Mouse (Mus musculus): Measurements from ENCODE around the gene Ap2a1. TPM values are rescaled to one million over a fixed set of nuclear protein-coding genes. Genes with fewer than 3 reads are reported as not detected.
A peak's percentile ranks its signal among the peaks of the same experiment; 100 is the strongest.

Gene Ap2a1
- polyA plus RNA-seq (2012; rRNA removed): 323 and 343 TPM in 2 replicates

DNA sequence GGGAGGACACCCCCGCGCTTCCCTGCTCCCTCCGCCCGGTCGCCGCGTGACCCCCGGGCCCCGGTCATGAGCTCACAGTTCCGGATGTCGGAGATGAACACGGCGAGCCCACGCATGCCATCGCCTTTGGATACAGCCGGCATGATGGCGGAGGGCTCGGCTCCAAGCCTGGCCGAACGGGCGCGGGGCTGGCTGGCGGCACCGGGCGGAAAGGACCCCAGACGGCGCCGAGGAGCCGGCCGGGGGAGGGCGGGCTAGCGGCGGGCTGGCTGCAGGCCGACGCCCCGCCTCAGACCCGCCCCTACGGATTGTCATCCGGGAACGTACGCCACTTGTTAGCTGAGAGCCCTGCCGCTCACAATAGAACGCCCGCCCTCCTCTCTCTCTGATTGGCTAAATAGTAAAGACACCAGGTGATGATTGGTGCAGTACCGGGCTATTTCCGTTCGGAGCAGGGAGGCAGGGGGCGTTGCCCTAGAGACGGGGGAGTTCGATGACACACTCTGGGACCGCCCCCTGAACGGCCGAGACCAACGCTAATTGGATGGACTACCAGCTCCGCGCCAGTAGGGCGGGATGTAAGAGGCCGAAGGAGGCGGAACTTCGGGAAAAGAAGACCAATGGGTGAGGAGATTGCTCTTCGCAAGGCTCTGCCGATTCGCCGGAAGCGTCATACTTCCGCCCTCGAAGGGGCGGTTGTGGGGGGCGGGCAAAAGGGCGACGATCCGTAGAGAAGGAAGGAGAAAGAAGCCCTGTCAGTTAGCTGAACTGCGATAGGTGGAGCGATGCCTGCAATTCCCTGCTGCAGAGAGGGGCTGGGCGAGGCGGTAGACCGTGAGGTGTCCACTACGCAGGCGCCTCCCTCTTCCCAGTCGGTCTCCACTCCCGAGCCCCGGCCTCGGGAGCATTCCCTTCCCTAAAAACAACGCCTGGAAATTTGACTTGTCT, at the start of gene Ap2a1:
TSS of gene Ap2a1 (minus strand) at position 293 of the 948 bp plus-strand sequence.
- no peaks in the 10 kb centered on the region for H3K36me3 ChIP-seq (ENCODE audit: control insufficient read depth, insufficient read depth, low read length)
- peaks cover 2% of the 10 kb centered on the region for H3K4me1 ChIP-seq (ENCODE audit: control insufficient read depth, insufficient read depth, low read length)
- no peaks in the 10 kb centered on the region for H3K27me3 ChIP-seq (ENCODE audit: control insufficient read depth, insufficient read depth, low read length)
- H3K27ac ChIP-seq (ENCODE audit: control insufficient read depth, insufficient read depth, low read depth, low read length): peak within 1 kb of the TSS; percentile 91
- TF ChIP-seq CTCF (IDR thresholded peaks at IDR 0.05; ENCODE audit: control insufficient read depth, insufficient read depth, insufficient replicate concordance, low read depth, low read length) (no peak), POLR2A (IDR thresholded peaks at IDR 0.05; ENCODE audit: control insufficient read depth, low read depth, low read length) (peak; percentile 73)
- peak within 1 kb of the TSS; percentile 89 for H3K4me3 ChIP-seq (ENCODE audit: control insufficient read depth, low read depth, low read length)

DNA sequence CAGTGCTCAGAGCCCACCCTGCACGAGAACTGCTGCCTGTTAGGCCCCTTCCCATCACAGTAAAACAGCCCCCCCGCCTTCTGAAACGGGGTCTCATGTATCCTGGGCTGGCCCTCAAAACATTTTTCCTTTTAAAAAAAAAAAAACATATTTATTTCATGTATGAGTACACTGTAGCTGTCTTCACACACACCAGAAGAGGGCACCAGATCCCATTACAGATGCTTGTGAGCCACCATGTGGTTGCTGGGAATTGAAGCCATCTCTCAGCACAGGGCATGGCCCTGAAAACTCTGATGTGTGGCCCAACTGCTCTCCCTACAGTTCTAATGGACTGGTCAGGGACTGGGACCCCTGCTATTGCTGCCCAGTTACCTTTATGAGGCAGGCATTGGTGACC, 49.0 kb upstream of the Ap2a1 start:
- no peaks in the 10 kb centered on the region for H3K27me3 ChIP-seq (ENCODE audit: control insufficient read depth, insufficient read depth, low read length)
- no peak overlapping the region for H3K27ac ChIP-seq (ENCODE audit: control insufficient read depth, insufficient read depth, low read depth, low read length)
- TF ChIP-seq POLR2A (IDR thresholded peaks at IDR 0.05; ENCODE audit: control insufficient read depth, low read depth, low read length) (no peak), CTCF (IDR thresholded peaks at IDR 0.05; ENCODE audit: control insufficient read depth, insufficient read depth, insufficient replicate concordance, low read depth, low read length) (no peak)
- H3K4me1 ChIP-seq (ENCODE audit: control insufficient read depth, insufficient read depth, low read length): peaks cover 17% of the 10 kb centered on the region
- no peak overlapping the region for H3K4me3 ChIP-seq (ENCODE audit: control insufficient read depth, low read depth, low read length)
- no peaks in the 10 kb centered on the region for H3K36me3 ChIP-seq (ENCODE audit: control insufficient read depth, insufficient read depth, low read length)

DNA sequence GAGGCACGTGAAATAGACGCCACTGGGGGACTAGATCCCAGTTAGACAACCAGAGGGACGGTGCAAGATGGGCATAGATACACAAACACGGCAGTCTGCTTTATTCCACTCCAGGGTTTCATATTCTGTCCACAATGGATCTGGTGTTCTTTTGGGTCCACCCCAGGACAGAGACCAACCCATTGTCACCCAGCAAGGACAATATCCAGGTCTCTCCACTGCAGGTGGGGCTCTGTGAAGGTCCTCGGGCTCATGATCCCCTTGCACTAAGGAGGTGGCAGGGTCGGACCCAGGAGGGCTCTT, 45.8 kb upstream of the Ap2a1 start:
- Histone ChIP-seq H3K27ac (ENCODE audit: control insufficient read depth, insufficient read depth, low read depth, low read length) (peak overlapping the region; percentile 37; the same call in 1 of the 2 replicates), H3K27me3 (ENCODE audit: control insufficient read depth, insufficient read depth, low read length) (no peaks in the 10 kb centered on the region), H3K4me3 (ENCODE audit: control insufficient read depth, low read depth, low read length) (no peak overlapping the region), H3K4me1 (ENCODE audit: control insufficient read depth, insufficient read depth, low read length) (peaks cover 34% of the 10 kb centered on the region), H3K36me3 (ENCODE audit: control insufficient read depth, insufficient read depth, low read length) (no peaks in the 10 kb centered on the region; the same call in 1 of the 2 replicates)
- TF ChIP-seq POLR2A (IDR thresholded peaks at IDR 0.05; ENCODE audit: control insufficient read depth, low read depth, low read length) (no peak), CTCF (IDR thresholded peaks at IDR 0.05; ENCODE audit: control insufficient read depth, insufficient read depth, insufficient replicate concordance, low read depth, low read length) (no peak)

DNA sequence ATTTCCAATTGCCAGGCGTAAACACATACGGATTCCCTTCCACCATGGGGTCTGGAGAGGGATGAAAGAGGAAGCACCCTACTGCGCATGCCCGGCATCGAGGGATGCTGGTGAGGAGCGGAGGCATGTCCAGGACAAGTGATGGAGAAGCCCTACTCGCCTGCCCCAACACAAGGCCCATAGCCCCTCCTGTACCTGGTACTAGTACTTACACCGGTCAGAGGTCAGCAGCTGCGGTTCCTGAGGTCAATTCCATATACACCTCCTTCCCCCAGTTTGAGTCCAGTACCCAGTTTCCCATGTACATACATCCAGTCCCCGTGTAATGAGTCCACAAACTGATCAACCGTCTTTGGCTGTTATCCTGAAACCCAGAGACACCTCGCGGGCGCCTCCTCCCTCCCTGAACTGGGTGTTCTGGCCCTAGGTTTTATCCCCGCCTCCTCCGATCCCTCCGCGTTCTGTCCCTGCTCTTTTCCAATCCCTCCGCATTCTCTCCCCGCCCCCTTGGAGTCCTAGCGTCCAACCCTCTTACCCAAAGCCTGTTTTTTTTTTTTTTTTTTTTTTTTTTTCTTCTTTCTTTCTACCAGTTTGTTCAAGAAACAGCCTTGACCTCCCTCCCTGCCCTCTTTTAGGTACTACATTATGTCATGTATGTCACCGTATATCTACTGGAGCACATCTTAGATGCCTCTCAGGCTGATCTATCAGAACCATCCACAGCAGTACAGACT, 45.3 kb upstream of the Ap2a1 start, which contains the start of gene Cpt1c:
TSS of gene Cpt1c (minus strand) at position 469 of the 734 bp plus-strand sequence.
- peak; percentile 53; the same call in 1 of the 2 replicates for TF ChIP-seq POLR2A (IDR thresholded peaks at IDR 0.05; ENCODE audit: control insufficient read depth, low read depth, low read length)
- no peak for TF ChIP-seq CTCF (IDR thresholded peaks at IDR 0.05; ENCODE audit: control insufficient read depth, insufficient read depth, insufficient replicate concordance, low read depth, low read length)
- Histone ChIP-seq H3K27ac (ENCODE audit: control insufficient read depth, insufficient read depth, low read depth, low read length) (peak within 1 kb of the TSS; percentile 93), H3K4me1 (ENCODE audit: control insufficient read depth, insufficient read depth, low read length) (peaks cover 34% of the 10 kb centered on the region), H3K36me3 (ENCODE audit: control insufficient read depth, insufficient read depth, low read length) (no peaks in the 10 kb centered on the region; the same call in 1 of the 2 replicates), H3K4me3 (ENCODE audit: control insufficient read depth, low read depth, low read length) (peak within 1 kb of the TSS; percentile 84), H3K27me3 (ENCODE audit: control insufficient read depth, insufficient read depth, low read length) (no peaks in the 10 kb centered on the region)

DNA sequence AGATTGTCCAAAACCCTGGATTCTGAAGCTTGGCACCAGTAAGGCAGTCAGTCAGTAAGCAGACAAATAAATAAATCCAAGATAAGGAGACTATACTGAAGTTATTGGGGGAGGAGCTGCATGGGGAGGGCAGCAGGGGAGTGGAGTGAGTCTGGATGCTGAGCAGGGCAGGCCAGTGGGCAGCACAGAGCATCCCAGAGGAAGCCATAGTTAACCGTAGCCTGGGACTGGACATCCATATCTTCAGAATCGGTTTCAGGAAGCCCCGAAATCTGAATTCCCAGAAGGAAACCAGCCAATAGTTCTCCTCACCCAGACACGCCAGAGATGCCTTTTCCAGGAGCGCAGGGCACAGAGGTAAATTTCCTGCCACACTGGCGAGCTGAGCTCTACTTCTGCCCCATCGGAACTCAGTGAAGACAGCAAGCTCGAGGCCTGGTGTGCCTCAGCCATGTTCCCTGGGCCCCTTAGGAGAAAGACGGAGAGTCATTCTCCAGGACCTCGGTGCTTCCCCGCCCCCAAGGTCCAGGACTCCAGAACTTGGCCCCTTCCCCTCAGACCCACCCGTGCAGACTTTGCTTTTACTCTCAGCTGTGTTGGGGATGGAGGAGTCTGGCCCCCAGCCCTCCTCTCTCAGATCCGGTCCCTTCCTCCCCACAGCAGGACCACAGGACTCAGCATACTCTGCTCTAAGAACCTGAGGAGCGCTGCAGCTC, 44.3 kb upstream of the Ap2a1 start:
- Histone ChIP-seq H3K4me1 (ENCODE audit: control insufficient read depth, insufficient read depth, low read length) (peaks cover 34% of the 10 kb centered on the region), H3K4me3 (ENCODE audit: control insufficient read depth, low read depth, low read length) (peak overlapping the region; percentile 84), H3K36me3 (ENCODE audit: control insufficient read depth, insufficient read depth, low read length) (no peaks in the 10 kb centered on the region; the same call in 1 of the 2 replicates), H3K27me3 (ENCODE audit: control insufficient read depth, insufficient read depth, low read length) (no peaks in the 10 kb centered on the region), H3K27ac (ENCODE audit: control insufficient read depth, insufficient read depth, low read depth, low read length) (no peak overlapping the region)
- TF ChIP-seq CTCF (IDR thresholded peaks at IDR 0.05; ENCODE audit: control insufficient read depth, insufficient read depth, insufficient replicate concordance, low read depth, low read length) (no peak), POLR2A (IDR thresholded peaks at IDR 0.05; ENCODE audit: control insufficient read depth, low read depth, low read length) (no peak)

DNA sequence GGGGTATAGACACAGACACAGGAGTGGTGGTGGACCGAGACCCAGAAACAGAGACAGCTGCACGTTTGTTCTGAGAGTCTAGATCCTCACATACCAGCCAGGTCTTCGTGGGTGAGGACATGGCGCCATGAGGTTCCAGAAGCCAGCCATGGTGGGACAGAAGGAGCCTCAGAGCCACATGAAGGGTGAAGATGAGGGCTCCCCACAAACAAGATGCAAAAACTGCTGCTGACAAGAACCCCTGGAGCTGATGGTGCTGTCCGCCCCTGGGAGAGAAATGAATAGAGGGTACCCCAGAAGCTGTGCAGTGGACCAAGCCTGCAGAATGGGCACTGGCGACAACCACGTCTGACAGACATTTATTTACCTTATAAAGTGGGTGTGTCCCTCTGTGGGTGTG, 41.8 kb upstream of the Ap2a1 start:
- no peak overlapping the region for H3K4me3 ChIP-seq (ENCODE audit: control insufficient read depth, low read depth, low read length)
- TF ChIP-seq CTCF (IDR thresholded peaks at IDR 0.05; ENCODE audit: control insufficient read depth, insufficient read depth, insufficient replicate concordance, low read depth, low read length): no peak
- no peak for TF ChIP-seq POLR2A (IDR thresholded peaks at IDR 0.05; ENCODE audit: control insufficient read depth, low read depth, low read length)
- H3K36me3 ChIP-seq (ENCODE audit: control insufficient read depth, insufficient read depth, low read length): no peaks in the 10 kb centered on the region; the same call in 1 of the 2 replicates
- peaks cover 34% of the 10 kb centered on the region for H3K4me1 ChIP-seq (ENCODE audit: control insufficient read depth, insufficient read depth, low read length)
- no peak overlapping the region for H3K27ac ChIP-seq (ENCODE audit: control insufficient read depth, insufficient read depth, low read depth, low read length)
- no peaks in the 10 kb centered on the region for H3K27me3 ChIP-seq (ENCODE audit: control insufficient read depth, insufficient read depth, low read length)

Data from testis, adult 2 months (tissue).